Mouse (Mus musculus) small intestine, adult 2 months (tissue): ENCODE measurements around the gene Cbfb.

Experiments
- CTCF ChIP-seq: fragments of 200-500 bp; IDR thresholded peaks from 2 replicates; pipeline ENCODE4 v1.5.1; 2012; ENCODE audit warnings: low read depth, mild to moderate bottlenecking, control low read depth, inconsistent platforms, low read length, moderate library complexity, mixed read lengths; ENCODE audit not compliant: insufficient replicate concordance, insufficient read length; ENCODE audit errors: extremely low read depth
- POLR2A ChIP-seq: fragments of 200-500 bp; IDR thresholded peaks from 2 replicates; pipeline ENCODE4 v1.6.1; 2012; ENCODE audit warnings: low read depth, mild to moderate bottlenecking, control low read depth, inconsistent platforms, low read length, moderate library complexity

GRCm38 (mm10) chr8:105151654-105152053 is 18.8 kb upstream of the Cbfb start:
- TF ChIP-seq POLR2A: no peak
- TF ChIP-seq CTCF: no peak
